Mouse (Mus musculus) urinary bladder, postnatal 25 days (tissue): Measurements from ENCODE around the gene Adm.

ENCODE experiments used
- DNase-seq: peaks from one replicate; pipeline ENCODE4 v3.0.0; 2022; ENCODE audit warnings: low spot score

Adm gene

GRCm38 (mm10) chr7:110658378-110658928, 31.0 kb downstream of the Adm start:
- no peak for DNase-seq

DNA sequence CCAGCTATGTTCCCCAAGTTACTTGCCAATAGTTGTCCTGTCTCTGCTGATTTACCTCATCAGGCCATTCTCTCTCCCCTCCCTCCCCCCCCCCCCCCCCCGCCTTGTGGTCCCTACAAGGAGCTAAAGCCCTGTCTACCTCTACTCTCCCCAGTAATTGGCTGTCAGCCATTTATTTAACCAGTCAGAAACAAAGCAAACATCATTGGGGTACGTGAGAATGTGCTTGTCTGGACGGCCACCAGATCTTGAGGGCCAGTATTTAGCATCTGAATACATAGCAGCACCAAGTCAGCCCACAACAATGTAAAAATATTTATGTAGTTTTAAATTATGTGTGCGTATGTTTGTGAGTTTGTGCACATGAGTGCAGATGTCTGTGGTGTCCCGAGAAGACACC, 39.1 kb downstream of the Adm start:
- DNase-seq: no peak

DNA sequence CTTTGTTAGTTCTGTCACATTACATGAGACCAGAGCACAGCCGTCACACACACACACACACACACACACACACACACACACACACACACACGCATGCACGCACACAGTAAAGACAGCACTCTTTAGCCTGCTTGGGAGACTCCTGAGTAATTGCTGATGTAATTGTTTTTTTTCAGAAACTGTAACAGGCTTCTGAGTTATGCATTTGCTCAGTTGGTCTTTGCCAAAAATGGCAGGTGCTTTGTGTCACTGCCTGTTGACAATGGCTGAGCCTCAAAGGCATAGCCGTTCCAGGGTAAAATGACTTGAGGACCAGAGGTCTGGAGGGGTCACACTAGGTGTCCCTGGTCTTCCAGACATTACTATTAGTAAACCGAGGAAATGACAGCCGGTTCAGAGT, 40.8 kb downstream of the Adm start:
- no peak for DNase-seq

GRCm38 (mm10) chr7:110668756-110669155, 41.3 kb downstream of the Adm start:
- DNase-seq: no peak

DNA sequence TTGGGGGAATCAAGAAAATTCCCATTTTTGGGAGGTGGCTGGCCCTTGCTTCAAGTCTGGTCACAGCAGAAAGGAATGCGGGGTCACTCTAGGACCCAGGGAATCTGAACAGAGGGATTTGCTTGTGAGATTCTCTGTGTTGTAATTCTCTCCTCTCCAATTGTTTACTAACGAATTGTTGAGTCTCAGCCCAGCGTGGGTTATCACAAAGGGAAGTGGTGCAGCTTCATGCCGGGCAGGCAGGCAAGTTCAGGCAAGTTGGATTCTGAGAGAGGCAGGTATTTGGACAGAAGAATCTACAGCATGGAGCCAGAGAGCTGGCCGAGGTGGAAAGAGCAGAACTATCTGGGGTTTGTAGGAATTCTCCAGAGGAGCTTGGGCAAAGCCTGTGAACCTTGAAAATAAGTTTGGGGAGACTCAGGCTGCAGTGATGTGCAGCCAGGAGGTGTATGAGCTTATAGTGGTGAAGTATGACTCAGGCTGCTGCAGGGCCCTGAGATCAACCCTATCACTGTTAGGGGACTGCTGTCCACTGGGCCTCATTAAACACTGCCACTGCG, 43.7 kb downstream of the Adm start:
- DNase-seq: peak; percentile 62
